Mouse (Mus musculus) ES-Bruce4 (cell line): ENCODE measurements at regions not wholly inside any gene's neighbourhood (a gene's known extent, or its start where the extent isn't known, plus 50 kb on each side); places are given as distances from the start of the nearest gene placed in this dataset.

Experiments used
- H3K27ac ChIP-seq: 2 replicates; pipeline ENCODE4 v1.5.1; 2012; ENCODE audit warnings: low read length, inconsistent platforms; ENCODE audit not compliant: insufficient read depth
- H3K27me3 ChIP-seq: 2 replicates; pipeline ENCODE4 v1.6.1; 2012; ENCODE audit warnings: mild to moderate bottlenecking, low read length, inconsistent platforms; ENCODE audit not compliant: control insufficient read depth, poor library complexity, insufficient read depth, severe bottlenecking
- H3K36me3 ChIP-seq: 2 replicates; pipeline ENCODE4 v1.6.1; 2012; ENCODE audit warnings: inconsistent platforms, mild to moderate bottlenecking, low read length, moderate library complexity; ENCODE audit not compliant: control insufficient read depth, poor library complexity, insufficient read depth, severe bottlenecking
- H3K4me1 ChIP-seq: one replicate; pipeline ENCODE4 v1.8.1; 2011; ENCODE audit warnings: low read length; ENCODE audit not compliant: control insufficient read depth, insufficient read depth
- H3K4me3 ChIP-seq: 2 replicates; pipeline ENCODE4 v1.5.1; 2011; ENCODE audit warnings: low read depth, mild to moderate bottlenecking, low read length
- H3K9ac ChIP-seq: 2 replicates; pipeline ENCODE4 v1.6.1; 2012; ENCODE audit warnings: low read depth, mild to moderate bottlenecking, inconsistent platforms; ENCODE audit not compliant: poor library complexity, severe bottlenecking
- H3K9me3 ChIP-seq: replicated peaks from 2 replicates; pipeline ENCODE4 v1.6.1; 2012; ENCODE audit warnings: mild to moderate bottlenecking, low read length, inconsistent platforms; ENCODE audit not compliant: control insufficient read depth, poor library complexity, insufficient read depth, severe bottlenecking
- CTCF ChIP-seq: IDR thresholded peaks from one replicate; pipeline ENCODE4 v1.8.1; 2011; ENCODE audit warnings: low read depth, low read length
- EP300 ChIP-seq: IDR thresholded peaks from 2 replicates; pipeline ENCODE4 v1.6.1; 2011; ENCODE audit warnings: low read depth, low read length; ENCODE audit not compliant: insufficient read depth
- POLR2A ChIP-seq: IDR thresholded peaks from one replicate; pipeline ENCODE4 v1.8.1; 2011; ENCODE audit warnings: low read length; ENCODE audit not compliant: insufficient read depth

DNA sequence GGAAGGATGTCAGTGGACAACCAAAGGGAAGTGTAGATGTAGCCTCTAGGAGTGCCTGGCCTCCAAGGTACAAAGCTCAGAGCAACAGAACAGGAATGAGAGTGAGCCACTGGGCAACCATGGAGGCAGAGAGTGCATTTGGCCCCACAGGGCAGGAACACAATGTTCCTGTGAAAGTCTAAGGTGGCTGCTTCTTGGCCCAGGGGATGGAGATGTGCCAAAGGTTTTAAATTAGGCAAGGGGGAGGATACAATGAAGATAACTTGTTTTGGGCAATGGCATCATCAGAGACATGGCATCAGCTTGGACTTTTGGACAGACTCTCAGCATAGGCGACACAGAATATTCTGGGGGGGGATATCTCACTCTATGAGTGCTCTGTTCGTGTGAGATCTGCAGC, 160.3 kb downstream of the En1 start:
- Histone ChIP-seq H3K36me3 (no peaks in the 10 kb centered on the region), H3K4me1 (peaks cover 2% of the 10 kb centered on the region), H3K27ac (no peak overlapping the region), H3K27me3 (no peaks in the 10 kb centered on the region), H3K9me3 (peaks cover 9% of the 10 kb centered on the region), H3K9ac (no peak overlapping the region), H3K4me3 (no peak overlapping the region)
- TF ChIP-seq EP300 = no peak
- TF ChIP-seq POLR2A = no peak
- TF ChIP-seq CTCF = no peak

DNA sequence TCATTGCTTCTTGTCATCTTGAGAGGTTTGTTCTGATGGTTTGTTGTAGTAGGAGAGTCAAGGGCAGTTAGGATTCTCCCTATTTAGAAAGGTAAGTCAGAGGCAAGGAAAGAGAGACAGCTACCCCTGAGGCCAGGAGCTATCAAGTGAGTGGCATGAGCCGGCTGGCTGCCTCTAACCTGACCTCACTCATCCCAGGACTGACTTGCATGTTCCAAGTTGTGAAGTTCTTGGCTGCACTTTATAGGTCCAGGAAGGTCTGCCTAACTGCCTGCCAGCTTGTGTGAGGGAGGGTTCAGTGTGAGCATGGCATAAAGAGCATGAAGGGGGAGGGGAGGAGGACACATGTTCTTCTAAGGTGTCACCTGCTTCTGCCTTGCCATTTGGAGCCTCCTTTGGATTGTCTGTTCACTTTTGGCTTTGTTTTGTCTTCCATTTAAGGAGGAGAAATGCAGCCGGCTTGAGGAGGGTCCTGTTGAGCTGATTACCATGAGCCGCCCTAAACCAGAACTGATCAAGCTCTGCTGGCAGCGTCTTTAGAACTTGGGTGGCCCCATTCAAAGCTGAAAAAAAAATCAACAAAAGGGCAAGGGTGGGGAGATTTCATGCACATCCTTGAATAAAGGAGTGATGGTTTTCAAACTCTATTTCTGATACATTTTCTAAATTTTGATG, 160.8 kb downstream of the En1 start:
- no peaks in the 10 kb centered on the region for H3K27me3 ChIP-seq
- no peak overlapping the region for H3K9ac ChIP-seq
- H3K27ac ChIP-seq = no peak overlapping the region
- TF ChIP-seq CTCF (no peak), EP300 (no peak), POLR2A (no peak)
- no peaks in the 10 kb centered on the region for H3K36me3 ChIP-seq
- H3K9me3 ChIP-seq = peaks cover 9% of the 10 kb centered on the region
- H3K4me3 ChIP-seq = no peak overlapping the region
- peaks cover 2% of the 10 kb centered on the region for H3K4me1 ChIP-seq

DNA sequence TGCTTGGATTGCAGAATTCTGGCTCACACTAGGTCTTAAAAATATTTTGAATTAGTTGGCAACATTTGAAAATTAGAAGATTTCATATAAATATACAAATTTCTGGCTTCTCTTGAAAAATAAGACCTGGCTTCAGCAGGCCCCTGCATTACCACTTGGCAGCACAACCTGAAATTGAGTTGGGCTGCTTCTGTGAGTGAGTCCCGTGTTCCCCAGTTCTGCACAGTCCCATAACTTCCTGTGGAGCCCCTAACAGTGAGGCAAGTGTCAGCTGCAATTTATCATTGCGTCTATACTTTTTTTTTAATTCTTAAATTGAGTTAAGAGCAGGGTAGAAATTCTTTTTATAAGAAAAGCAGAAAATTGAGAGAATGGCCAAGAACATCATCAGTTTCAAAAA, 164.8 kb downstream of the En1 start:
- Histone ChIP-seq H3K36me3 (no peaks in the 10 kb centered on the region), H3K27ac (no peak overlapping the region), H3K4me3 (no peak overlapping the region), H3K9me3 (peaks cover 9% of the 10 kb centered on the region), H3K27me3 (no peaks in the 10 kb centered on the region), H3K9ac (no peak overlapping the region), H3K4me1 (no peaks in the 10 kb centered on the region)
- TF ChIP-seq POLR2A (no peak), CTCF (no peak), EP300 (no peak)

DNA sequence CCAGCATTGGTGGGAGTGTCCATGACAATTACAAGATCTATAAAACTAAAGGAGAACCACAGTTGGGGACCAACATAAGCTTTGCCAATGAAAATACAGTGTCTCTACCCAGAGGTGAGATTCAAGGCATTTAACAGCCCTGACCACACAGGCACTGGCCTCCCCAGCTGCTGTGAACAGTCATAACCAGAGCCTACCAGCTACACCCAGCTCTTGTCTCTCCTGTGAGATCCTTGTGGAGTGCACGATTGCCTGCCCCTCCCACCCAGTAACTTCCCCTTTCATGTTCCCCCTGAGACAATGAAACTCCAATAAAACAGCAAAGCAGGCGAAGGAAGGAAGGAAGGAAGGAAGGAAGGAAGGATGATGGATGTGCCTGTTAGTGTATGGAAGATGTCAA, 169.1 kb downstream of the En1 start:
- Histone ChIP-seq H3K27ac (no peak overlapping the region), H3K9ac (no peak overlapping the region), H3K4me1 (no peaks in the 10 kb centered on the region), H3K4me3 (no peak overlapping the region), H3K9me3 (no peaks in the 10 kb centered on the region), H3K27me3 (no peaks in the 10 kb centered on the region), H3K36me3 (no peaks in the 10 kb centered on the region)
- TF ChIP-seq POLR2A (no peak), EP300 (no peak), CTCF (no peak)

DNA sequence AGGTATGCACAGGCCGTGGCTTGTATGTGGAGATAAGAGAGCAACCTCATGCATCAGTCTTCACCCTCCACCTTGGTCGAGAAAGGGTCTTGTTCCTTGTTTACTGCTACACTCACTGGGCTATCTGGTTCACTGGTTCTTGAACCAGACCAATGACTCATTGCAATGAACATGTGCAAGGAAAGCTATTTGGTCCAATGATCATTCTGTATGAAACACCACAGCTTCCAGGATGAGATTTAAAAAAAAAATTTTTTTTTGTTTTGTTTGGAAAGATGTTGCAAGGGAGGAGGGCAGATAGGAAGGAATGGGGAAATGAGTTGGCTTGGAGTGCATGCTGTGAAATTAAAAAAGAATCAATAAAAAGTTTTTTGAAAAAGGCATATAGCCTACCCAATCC, 174.7 kb downstream of the En1 start:
- no peaks in the 10 kb centered on the region for H3K27me3 ChIP-seq
- H3K36me3 ChIP-seq = no peaks in the 10 kb centered on the region
- no peak overlapping the region for H3K9ac ChIP-seq
- H3K4me1 ChIP-seq = no peaks in the 10 kb centered on the region
- TF ChIP-seq CTCF (no peak), EP300 (no peak), POLR2A (no peak)
- H3K9me3 ChIP-seq = no peaks in the 10 kb centered on the region
- H3K27ac ChIP-seq = no peak overlapping the region
- no peak overlapping the region for H3K4me3 ChIP-seq

DNA sequence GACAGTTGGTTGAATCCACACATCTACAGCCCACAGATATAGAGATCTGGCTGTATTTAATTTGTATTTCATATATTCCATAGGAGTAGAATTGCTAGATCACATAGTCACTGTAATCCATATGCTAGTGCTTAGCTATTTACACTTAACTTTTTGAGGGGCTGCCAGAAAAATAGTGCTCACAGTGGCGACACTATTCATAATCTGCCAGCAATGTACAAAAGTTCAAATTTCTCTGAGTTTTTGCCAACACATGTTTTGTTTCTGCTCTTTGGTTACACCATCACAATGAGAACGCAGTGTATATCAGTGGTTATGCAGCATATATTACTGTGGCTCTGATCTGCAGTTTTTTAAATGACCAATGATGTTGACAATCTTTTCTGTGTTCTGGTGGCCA, 175.2 kb downstream of the En1 start:
- Histone ChIP-seq H3K9me3 (no peaks in the 10 kb centered on the region), H3K4me1 (no peaks in the 10 kb centered on the region), H3K4me3 (no peak overlapping the region), H3K36me3 (no peaks in the 10 kb centered on the region), H3K9ac (no peak overlapping the region), H3K27me3 (no peaks in the 10 kb centered on the region), H3K27ac (no peak overlapping the region)
- TF ChIP-seq CTCF (no peak), POLR2A (no peak), EP300 (no peak)
